Mouse (Mus musculus): ENCODE results near the gene Kcnip2.
"Not testable (repeated sequence)": the region's sequence is repeated elsewhere in the genome, so short reads cannot be mapped to it uniquely, and the experiment has no call there.

The Kcnip2 gene

DNA sequence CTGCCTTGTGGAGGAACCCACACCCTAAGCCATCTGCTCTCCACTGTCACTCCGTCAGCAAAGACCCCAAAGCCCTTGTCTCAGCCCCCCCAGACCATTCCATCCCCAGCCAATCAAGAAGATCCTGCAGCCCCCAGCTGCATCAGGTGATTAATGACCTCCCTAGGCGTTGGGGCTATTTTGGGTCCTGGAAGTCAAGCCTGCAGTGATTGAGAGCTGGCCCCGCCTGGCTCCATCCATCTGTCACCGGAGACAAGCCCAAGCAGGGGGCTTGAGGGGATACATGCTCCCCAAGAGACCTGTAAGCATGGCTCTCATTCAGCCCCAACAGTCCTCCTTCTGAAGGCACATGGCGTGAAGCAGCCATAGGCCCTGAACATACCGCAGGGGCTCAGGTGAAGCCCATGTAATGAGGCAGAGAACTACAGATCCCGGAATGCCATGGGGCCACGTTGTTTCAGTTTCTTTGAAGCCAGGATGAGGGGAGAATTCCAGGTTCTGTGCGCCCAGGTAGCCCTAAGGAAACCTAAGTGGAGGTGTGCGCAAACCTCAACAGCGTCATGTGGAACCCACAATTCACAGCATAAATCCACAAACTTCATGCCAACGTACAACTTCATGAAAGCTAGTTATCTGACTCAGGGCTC is 4.7 kb downstream of the Kcnip2 start:
- DNase-seq: no peak

- DNase-seq: no peak
These were observed 8.1 kb downstream of the Kcnip2 start for GRCm38 (mm10) chr19:45807732-45808131.

- not testable (repeated sequence) for DNase-seq
These were observed 10.0 kb downstream of the Kcnip2 start for GRCm38 (mm10) chr19:45805817-45806216.

DNA sequence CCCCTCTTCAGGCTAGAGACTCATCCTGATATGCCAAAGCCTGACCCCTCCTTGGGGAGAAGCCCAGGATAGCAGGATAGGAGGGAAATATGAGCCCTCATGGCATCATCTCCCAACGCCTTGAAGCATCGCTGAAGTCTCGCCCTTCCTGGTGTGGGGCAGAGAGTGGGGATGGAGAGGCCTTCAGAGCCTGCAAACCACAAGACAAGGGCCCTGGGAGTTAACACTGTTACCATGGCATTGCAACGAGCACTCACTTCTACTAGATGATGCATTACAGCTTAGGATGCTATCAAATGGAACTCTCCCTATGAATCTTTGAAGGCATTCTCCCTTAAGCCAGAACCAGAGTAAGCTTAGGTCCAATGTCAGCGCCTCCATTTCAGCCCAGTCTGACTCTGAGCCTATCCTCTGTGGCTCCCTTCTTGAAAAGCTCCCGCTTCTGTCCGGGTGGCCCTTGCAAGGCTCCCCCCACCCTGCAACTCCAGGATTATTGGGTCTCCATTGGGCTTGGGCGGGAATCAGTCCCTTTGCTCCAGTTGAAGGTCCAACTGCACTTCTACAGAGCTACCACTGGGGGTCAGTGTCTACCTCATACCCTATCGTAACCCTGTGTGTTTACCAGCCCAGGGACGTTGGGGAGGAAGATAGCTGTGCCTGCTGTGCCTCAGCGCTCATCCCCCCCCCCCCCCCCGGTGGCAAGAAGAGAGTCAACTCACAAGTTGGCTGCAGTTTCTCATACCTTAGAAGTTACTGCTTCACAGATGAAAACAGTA is 11.1 kb downstream of the Kcnip2 start:
- peak in 1 of 2 experiments; percentile 42 for DNase-seq

DNA sequence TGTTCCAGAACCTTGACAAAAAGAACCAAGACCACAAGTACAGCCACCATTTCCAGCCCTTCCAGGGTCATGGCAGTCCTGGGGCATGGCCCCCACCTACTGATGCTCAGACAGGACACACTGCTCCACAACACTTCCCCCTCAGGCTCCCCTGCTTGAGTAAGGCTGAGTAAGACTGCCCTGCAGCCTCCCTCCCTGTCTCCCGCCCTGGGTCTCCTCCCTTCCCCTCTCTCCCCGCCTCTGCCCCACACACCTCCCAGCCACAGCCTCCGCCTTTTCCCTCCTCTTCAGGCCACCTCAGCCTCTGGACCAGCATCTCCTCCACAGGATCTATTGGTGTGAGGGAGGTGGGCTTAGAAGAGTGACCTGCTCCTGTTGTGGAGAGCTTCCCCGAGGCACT is 12.5 kb downstream of the Kcnip2 start:
- DNase-seq: no peak

DNA sequence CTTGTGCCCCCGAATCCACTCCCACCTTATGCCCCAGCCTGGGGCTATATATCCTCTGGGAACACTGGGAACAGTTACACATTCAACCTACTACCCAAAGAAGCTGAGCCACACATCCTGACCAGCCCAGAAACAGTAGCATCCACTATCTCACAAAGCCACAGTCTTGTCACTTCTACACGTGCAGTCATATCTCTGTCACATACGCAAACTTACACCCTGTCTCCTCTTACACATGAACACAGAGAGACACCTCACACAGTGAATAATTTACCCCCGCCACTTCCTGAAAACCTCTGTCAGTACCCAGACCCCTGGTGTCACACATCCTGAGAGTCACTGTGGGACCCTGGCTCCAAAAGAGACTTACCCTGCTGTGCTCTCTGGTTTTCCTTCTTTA is 13.2 kb downstream of the Kcnip2 start:
- DNase-seq: no peak

DNA sequence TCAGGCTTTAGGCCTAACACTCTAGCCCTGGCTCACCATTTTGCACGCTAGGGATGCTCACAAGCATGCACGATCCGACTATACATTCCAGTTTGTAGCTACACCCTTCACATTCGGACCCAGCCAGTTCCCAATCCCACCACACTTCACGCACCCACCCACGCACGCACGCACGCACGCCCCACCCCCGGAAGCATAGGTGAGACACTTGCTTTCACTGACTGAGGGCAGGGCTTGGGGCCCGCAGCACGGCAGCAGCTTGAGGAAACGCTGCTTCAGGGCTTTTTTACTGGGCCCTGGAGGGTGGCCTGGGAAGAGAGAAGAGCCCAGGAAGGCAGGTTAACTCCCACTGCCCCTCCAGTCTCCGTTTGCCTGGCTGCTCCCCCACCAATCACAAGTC is 19.0 kb downstream of the Kcnip2 start:
- DNase-seq: no peak

DNA sequence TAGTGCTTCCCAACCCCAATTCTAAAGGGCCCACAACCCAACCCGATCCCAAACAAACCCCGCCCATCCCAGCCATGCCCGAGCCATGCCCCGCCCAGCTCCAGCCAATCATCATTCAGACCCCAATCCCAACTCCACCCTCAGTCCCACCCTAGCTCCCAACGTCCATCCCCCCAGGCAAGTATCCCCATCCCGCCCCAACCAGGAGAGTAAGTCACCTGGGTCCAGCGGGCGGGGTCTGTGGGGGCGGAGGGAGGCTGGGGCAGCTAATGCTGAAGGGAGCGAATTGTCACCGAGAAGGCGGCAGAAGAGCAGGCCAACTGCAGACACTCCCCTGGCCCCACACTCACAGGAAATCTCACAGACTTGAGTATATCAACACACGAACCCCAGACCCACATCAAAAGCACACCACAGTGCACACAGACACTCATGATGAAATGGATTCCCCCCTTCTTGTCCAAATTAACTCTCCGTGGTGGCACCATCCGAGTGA is 19.8 kb downstream of the Kcnip2 start:
- no peak for DNase-seq

DNA sequence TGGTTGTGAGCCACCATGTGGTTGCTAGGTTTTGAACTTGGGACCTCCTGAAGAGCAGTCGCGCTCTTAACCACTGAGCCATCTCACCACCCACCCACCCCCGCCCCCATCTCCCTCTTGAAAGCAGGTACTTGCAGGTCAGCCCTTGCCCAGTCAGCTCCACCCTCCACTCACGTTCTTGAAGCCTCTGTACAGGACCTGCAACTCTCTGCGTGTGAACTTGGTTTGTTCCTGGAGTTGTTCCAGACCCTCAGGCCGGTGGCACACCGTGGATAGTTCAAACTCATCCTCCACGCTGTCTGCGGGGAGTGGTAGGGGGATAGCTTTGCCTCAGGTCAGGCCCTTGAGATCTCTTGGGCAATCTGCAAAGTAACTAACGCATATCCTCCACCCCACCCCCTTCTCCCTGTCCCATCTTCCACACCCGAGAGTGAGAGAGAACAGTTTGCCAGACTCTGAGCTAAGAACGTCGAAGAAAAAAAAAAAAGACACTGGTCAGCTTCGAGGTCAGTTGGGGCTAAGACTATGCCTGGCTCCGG is 20.4 kb downstream of the Kcnip2 start:
- no peak for DNase-seq

- no peak for DNase-seq
These were observed 21.1 kb downstream of the Kcnip2 start for GRCm38 (mm10) chr19:45794718-45795117.

GRCm38 (mm10) chr19:45792404-45792803 is 23.5 kb downstream of the Kcnip2 start:
- DNase-seq: no peak

DNA sequence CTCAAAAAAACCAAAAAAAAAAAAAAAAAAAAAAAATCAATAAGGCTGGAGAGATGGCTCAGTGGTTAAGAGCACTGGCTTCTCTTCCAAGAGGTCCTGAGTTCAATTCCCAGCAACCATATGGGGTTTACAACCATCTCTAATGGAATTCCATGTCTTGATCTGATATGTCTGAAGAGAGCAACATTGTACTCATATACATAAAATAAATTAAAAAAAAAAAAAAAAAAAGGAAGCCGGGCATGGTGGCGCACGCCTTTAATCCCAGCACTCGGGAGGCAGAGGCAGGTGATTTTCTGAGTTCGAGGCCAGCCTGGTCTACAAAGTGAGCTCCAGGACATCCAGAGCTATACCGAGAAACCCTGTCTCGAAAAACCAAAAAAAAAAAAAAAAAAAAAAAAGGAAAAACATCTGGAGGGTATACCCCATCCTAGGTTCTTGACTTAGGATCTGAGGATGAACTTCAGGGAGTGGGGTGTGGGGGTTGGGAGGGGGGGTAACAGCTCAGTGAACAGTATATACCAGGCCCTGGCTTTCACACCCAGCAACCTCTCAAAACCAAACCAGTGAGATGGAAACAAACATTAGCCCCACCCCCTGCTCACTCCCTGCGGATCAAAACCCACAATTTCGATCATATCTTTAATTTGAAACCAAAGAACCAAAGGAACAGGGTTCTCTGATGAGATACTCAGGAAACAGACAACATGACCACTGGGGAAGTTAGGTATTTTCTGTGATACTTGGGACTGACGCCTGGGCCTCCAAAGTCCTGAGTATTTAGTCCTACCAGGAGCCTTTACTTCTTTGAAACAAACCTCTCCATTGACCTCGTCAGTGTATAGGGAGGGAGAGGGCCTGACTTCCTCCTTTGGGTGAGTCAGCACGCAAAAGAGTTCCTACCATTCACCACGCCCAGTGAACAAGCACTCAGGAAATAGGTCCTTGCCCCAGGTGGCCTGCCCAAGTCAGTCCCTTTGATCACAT is 25.7 kb downstream of the Kcnip2 start:
- no peak for DNase-seq

GRCm38 (mm10) chr19:45789365-45789764 is 26.5 kb downstream of the Kcnip2 start:
- DNase-seq: no peak

GRCm38 (mm10) chr19:45788337-45788736 is 27.5 kb downstream of the Kcnip2 start:
- no peak for DNase-seq

- DNase-seq: no peak
These were observed 28.4 kb downstream of the Kcnip2 start for GRCm38 (mm10) chr19:45787450-45787849.

- no peak for DNase-seq
These were observed 30.4 kb downstream of the Kcnip2 start for GRCm38 (mm10) chr19:45785470-45785869.

GRCm38 (mm10) chr19:45783933-45784576 is 31.8 kb downstream of the Kcnip2 start:
- DNase-seq: no peak

GRCm38 (mm10) chr19:45783181-45783932 is 32.5 kb downstream of the Kcnip2 start, which contains the start of gene Mgea5:
Gene Mgea5 (minus strand): TSS chr19:45783837.
- DNase-seq: peak; percentile 98

- peak; percentile 87 to 89 for DNase-seq
These were observed 33.4 kb downstream of the Kcnip2 start for GRCm38 (mm10) chr19:45782315-45783001.

- no peak for DNase-seq
These were observed 34.2 kb downstream of the Kcnip2 start for GRCm38 (mm10) chr19:45781676-45782075.

All from kidney, postnatal 36 days (tissue).